Mouse (Mus musculus) right cerebral cortex, postnatal 36 days (tissue): Measurements from ENCODE around the gene Krtap28-13.

ENCODE experiments used
- DNase-seq, 2 experiments: peaks; one replicate each; pipeline ENCODE4 v3.0.0; 2022; ENCODE audit warnings: low spot score in 2 of 2, mixed read lengths in 1 of 2

Gene Krtap28-13

GRCm38 (mm10) chr1:83060643-83061042, at the start of gene Krtap28-13:
TSS of gene Krtap28-13 (plus strand) at chr1:83060930.
- no peak for DNase-seq

GRCm38 (mm10) chr1:83014477-83014876, 46.3 kb upstream of the Krtap28-13 start:
- DNase-seq: no peak

GRCm38 (mm10) chr1:83015329-83015879, 45.3 kb upstream of the Krtap28-13 start:
- DNase-seq: no peak

GRCm38 (mm10) chr1:83016556-83016955, 44.2 kb upstream of the Krtap28-13 start:
- DNase-seq: no peak

GRCm38 (mm10) chr1:83031950-83032349, 28.8 kb upstream of the Krtap28-13 start:
- DNase-seq: no peak

GRCm38 (mm10) chr1:83032508-83032907, 28.2 kb upstream of the Krtap28-13 start:
- no peak for DNase-seq

- no peak for DNase-seq
These were observed 26.2 kb upstream of the Krtap28-13 start for GRCm38 (mm10) chr1:83034509-83034908.

- DNase-seq: no peak
These were observed 23.6 kb upstream of the Krtap28-13 start for GRCm38 (mm10) chr1:83036892-83037667.

- peak; percentile 16 for DNase-seq
These were observed 22.5 kb upstream of the Krtap28-13 start, which contains the start of gene Slc19a3 for GRCm38 (mm10) chr1:83038109-83038672. TSS of gene Slc19a3 (minus strand) at chr1:83038448.

GRCm38 (mm10) chr1:83039080-83039479, 21.6 kb upstream of the Krtap28-13 start:
- DNase-seq: no peak

- no peak for DNase-seq
These were observed 18.4 kb upstream of the Krtap28-13 start, which contains the start of gene Krtap28-10 for GRCm38 (mm10) chr1:83042380-83042779. TSS of gene Krtap28-10 (minus strand) at chr1:83042480.

GRCm38 (mm10) chr1:83044882-83045427, 15.8 kb upstream of the Krtap28-13 start, which contains the start of gene Gm47969:
TSS of gene Gm47969 (plus strand) at chr1:83044932.
- no peak for DNase-seq

GRCm38 (mm10) chr1:83058481-83058880, 2.2 kb upstream of the Krtap28-13 start:
- no peak for DNase-seq

GRCm38 (mm10) chr1:83059278-83059677, 1.5 kb upstream of the Krtap28-13 start, which contains the start of gene A030005K14Rik:
TSS of gene A030005K14Rik (minus strand) at chr1:83059378.
- no peak for DNase-seq

GRCm38 (mm10) chr1:83064851-83065250, 4.1 kb downstream of the Krtap28-13 start:
- no peak for DNase-seq

- no peak for DNase-seq
These were observed 5.8 kb downstream of the Krtap28-13 start for GRCm38 (mm10) chr1:83066577-83066976.

GRCm38 (mm10) chr1:83067205-83067604, 6.5 kb downstream of the Krtap28-13 start:
- DNase-seq: no peak

GRCm38 (mm10) chr1:83075526-83076189, 14.9 kb downstream of the Krtap28-13 start:
- no peak for DNase-seq

- no peak for DNase-seq
These were observed 15.6 kb downstream of the Krtap28-13 start for GRCm38 (mm10) chr1:83076190-83076917.

GRCm38 (mm10) chr1:83077016-83077415, 16.3 kb downstream of the Krtap28-13 start:
- no peak for DNase-seq

GRCm38 (mm10) chr1:83084790-83085189, 24.1 kb downstream of the Krtap28-13 start:
- no peak for DNase-seq
